Mouse (Mus musculus) liver, embryonic 14.5 days (tissue): ENCODE measurements at regions not wholly inside any gene's neighbourhood (a gene's known extent, or its start where the extent isn't known, plus 50 kb on each side); places are given as distances from the start of the nearest gene placed in this dataset.

Source experiments
- ATAC-seq: fragments of 200-750 bp; cut with Nextera tagmentation; 2 replicates; pipeline ENCODE4 v1.8.0; 2017; ENCODE audit warnings: moderate number of reproducible peaks, mild to moderate bottlenecking, moderate library complexity; ENCODE audit not compliant: insufficient read depth
- DNase-seq, 3 experiments: peaks; one replicate each; pipeline ENCODE4 v3.0.0-alpha.2; 2012 to 2013; ENCODE audit warnings: low read depth in 3 of 3, low spot score in 3 of 3
- H3K27ac ChIP-seq: fragments of 300-500 bp; sonication (generic); 2 replicates; pipeline ENCODE4 v1.5.1; 2014; ENCODE audit warnings: moderate library complexity, mild to moderate bottlenecking, control low read depth, inconsistent platforms
- H3K27me3 ChIP-seq: fragments of 300-500 bp; sonication (generic); 2 replicates; pipeline ENCODE4 v1.6.1; 2014; ENCODE audit warnings: mild to moderate bottlenecking, low read length, moderate library complexity; ENCODE audit not compliant: control insufficient read depth, insufficient read depth
- H3K36me3 ChIP-seq: fragments of 300-500 bp; sonication (generic); replicated peaks from 2 replicates; pipeline ENCODE4 v1.6.1; 2014; ENCODE audit warnings: low read depth; ENCODE audit not compliant: control insufficient read depth, insufficient read depth
- H3K4me1 ChIP-seq, 2 experiments: fragments of 200-500 bp in 1 of 2; fragments of 300-500 bp in 1 of 2; sonication (generic) in 1 of 2; replicated peaks; 2 replicates each; pipeline ENCODE4 v1.6.1; 2012 to 2014; ENCODE audit warnings: antibody characterized with exemption in 1 of 2, inconsistent platforms in 1 of 2, low read length in 1 of 2; ENCODE audit not compliant: control insufficient read depth in 2 of 2, insufficient read depth in 2 of 2
- H3K4me2 ChIP-seq: fragments of 300-500 bp; sonication (generic); 2 replicates; pipeline ENCODE4 v1.6.1; 2014; ENCODE audit warnings: low read depth, mild to moderate bottlenecking, control low read depth, moderate library complexity
- H3K4me3 ChIP-seq, 2 experiments: fragments of 200-500 bp in 1 of 2; fragments of 300-500 bp in 1 of 2; sonication (generic) in 1 of 2; 2 replicates each; pipeline ENCODE4 v1.5.1; 2012 to 2014; ENCODE audit warnings: low read depth in 2 of 2, low read length in 2 of 2, mild to moderate bottlenecking in 2 of 2, control low read depth in 1 of 2, inconsistent platforms in 1 of 2, moderate library complexity in 1 of 2; ENCODE audit not compliant: insufficient read depth in 1 of 2
- H3K9ac ChIP-seq: fragments of 300-500 bp; sonication (generic); replicated peaks from 2 replicates; pipeline ENCODE4 v1.6.1; 2014; ENCODE audit warnings: mild to moderate bottlenecking, control low read depth, moderate library complexity
- H3K9me3 ChIP-seq: fragments of 300-500 bp; sonication (generic); 2 replicates; pipeline ENCODE4 v1.6.1; 2016; ENCODE audit warnings: low read length, mixed read lengths; ENCODE audit not compliant: control insufficient read depth
- CTCF ChIP-seq: IDR thresholded peaks from 2 replicates; pipeline ENCODE4 v1.5.1; 2016; ENCODE audit warnings: antibody characterized with exemption, low read depth, control low read depth
- EP300 ChIP-seq: IDR thresholded peaks from 2 replicates; pipeline ENCODE4 v1.6.1; 2016; ENCODE audit warnings: antibody characterized with exemption, low read depth
- WGBS: fragments of 180-500 bp; shearing (Covaris S2); extraction: QIAGEN DNeasy Blood & Tissue Kit; methylation state at CpG from one replicate; pipeline ENCODE4 v1.1.7; 2014; ENCODE audit not compliant: insufficient replicate concordance; 5-methylcytosine and 5-hydroxymethylcytosine counted together

GRCm38 (mm10) chr3:78236920-78237319 is 1049.4 kb downstream of the Rapgef2 start:
- Histone ChIP-seq H3K9me3 (no peaks in the 10 kb centered on the region), H3K4me2 (no peak overlapping the region), H3K27me3 (no peaks in the 10 kb centered on the region), H3K27ac (no peak overlapping the region), H3K4me3 (no peak overlapping the region), H3K4me1 (no peaks in the 10 kb centered on the region), H3K36me3 (no peaks in the 10 kb centered on the region), H3K9ac (no peak overlapping the region)
- DNase-seq (no peak), ATAC-seq (no peak)
- TF ChIP-seq CTCF (no peak), EP300 (no peak)
- WGBS = 57% methylated on average over 7 of the region's 7 CpGs

- no peak overlapping the region for H3K4me2 ChIP-seq
- H3K4me3 ChIP-seq = no peak overlapping the region
- H3K27ac ChIP-seq = no peak overlapping the region
- no peak overlapping the region for H3K9ac ChIP-seq
- no peak for ATAC-seq
- no peak for DNase-seq
- WGBS = 68% methylated on average over 3 of the region's 3 CpGs
- no peaks in the 10 kb centered on the region for H3K9me3 ChIP-seq
- H3K27me3 ChIP-seq = no peaks in the 10 kb centered on the region
- no peaks in the 10 kb centered on the region for H3K4me1 ChIP-seq
- TF ChIP-seq EP300 (no peak), CTCF (no peak)
- no peaks in the 10 kb centered on the region for H3K36me3 ChIP-seq
Observed at GRCm38 (mm10) chr3:78209729-78210128, 1076.6 kb downstream of the Rapgef2 start.

- no peaks in the 10 kb centered on the region for H3K27me3 ChIP-seq
- no peak overlapping the region for H3K27ac ChIP-seq
- WGBS = 65% methylated on average over 4 of the region's 4 CpGs
- H3K4me1 ChIP-seq = no peaks in the 10 kb centered on the region
- H3K36me3 ChIP-seq = no peaks in the 10 kb centered on the region
- ATAC-seq (no peak), DNase-seq (no peak)
- no peak overlapping the region for H3K9ac ChIP-seq
- H3K4me3 ChIP-seq = no peak overlapping the region
- TF ChIP-seq EP300 (no peak), CTCF (no peak)
- H3K4me2 ChIP-seq = no peak overlapping the region
- no peaks in the 10 kb centered on the region for H3K9me3 ChIP-seq
Observed at GRCm38 (mm10) chr3:78162601-78163000, 1123.7 kb downstream of the Rapgef2 start.

GRCm38 (mm10) chr3:78158450-78158849 is 1127.9 kb downstream of the Rapgef2 start:
- Histone ChIP-seq H3K4me1 (no peaks in the 10 kb centered on the region), H3K9me3 (no peaks in the 10 kb centered on the region), H3K9ac (no peak overlapping the region), H3K4me3 (no peak overlapping the region), H3K4me2 (no peak overlapping the region), H3K27ac (no peak overlapping the region), H3K27me3 (no peaks in the 10 kb centered on the region), H3K36me3 (no peaks in the 10 kb centered on the region)
- DNase-seq (no peak), ATAC-seq (no peak)
- WGBS = 70% methylated on average over 4 of the region's 4 CpGs
- TF ChIP-seq CTCF (no peak), EP300 (no peak)
